Mouse (Mus musculus) left cerebral cortex, postnatal 25 days (tissue): ENCODE data around the gene Cdkal1. TPM values are rescaled to one million over a fixed set of nuclear protein-coding genes. Genes with fewer than 3 reads are reported as not detected.

Experiments used
- DNase-seq, 2 experiments: peaks; one replicate each; pipeline ENCODE4 v3.0.0; 2022; ENCODE audit warnings: low spot score in 2 of 2, mixed read lengths in 1 of 2
- intact Hi-C: fragments of 180-260 bp; cut with DNase I; formaldehyde crosslinking; loops from one replicate; pipeline ENCODE4 v1.15.1; 2025
- total RNA-seq, 2 experiments: library from RNA; stranded (reverse); gene quantifications; 2 replicates each; pipeline ENCODE4 v1.2.3; 2021

Gene Cdkal1
- total RNA-seq, 2 experiments from 2014 or later: 20.0 to 20.1 TPM

DNA sequence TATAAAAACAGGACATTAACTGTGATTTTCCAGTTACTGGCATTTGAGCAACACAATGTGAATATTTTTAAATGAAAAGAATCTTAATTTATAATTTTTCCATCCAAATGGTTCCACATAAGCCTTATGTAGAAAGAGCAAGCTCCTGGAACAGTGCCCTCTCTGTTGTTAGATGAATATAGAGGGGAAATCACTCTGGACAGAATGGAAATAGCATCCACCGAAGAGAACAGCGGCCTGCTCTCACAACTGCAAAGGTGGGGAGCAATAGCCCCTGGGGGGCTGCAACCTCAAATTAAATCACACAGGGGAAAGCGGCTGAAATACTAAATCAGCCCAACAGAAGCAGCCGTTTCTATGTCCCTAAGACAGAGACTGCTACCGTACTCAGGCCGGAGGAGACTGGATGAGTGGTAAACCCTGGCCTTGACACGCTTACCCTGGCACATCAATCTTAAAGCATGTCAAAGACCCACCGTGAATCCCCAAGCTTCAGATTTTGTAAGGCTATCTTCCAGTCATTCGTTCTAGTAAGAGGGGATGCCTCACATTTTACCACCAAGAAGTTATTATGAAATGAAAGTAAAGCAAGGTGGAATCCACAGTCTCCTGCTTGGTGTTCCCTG, 300.2 kb downstream of the Cdkal1 start:
- intact Hi-C loops: no loop called here
- DNase-seq: no peak

DNA sequence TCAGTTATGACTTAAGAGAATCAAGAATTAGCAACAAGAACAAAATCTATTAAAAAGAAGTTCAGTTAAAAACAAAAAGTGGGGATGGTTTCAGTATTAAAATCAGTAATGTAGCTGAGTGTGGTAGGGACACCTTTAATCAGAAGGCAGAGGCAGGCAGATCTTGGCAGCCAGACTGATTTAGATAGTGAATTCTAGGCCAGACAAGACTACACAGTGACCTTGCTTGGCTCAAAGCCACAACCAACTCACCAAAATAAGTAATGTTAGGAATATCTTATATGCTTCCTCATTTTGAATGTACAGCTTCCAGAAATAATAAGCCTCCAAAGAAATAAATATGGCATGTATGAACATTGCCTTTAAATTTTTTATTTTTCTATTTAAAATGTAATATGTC, 301.7 kb downstream of the Cdkal1 start:
- no peak for DNase-seq
- intact Hi-C loops: no loop called here

DNA sequence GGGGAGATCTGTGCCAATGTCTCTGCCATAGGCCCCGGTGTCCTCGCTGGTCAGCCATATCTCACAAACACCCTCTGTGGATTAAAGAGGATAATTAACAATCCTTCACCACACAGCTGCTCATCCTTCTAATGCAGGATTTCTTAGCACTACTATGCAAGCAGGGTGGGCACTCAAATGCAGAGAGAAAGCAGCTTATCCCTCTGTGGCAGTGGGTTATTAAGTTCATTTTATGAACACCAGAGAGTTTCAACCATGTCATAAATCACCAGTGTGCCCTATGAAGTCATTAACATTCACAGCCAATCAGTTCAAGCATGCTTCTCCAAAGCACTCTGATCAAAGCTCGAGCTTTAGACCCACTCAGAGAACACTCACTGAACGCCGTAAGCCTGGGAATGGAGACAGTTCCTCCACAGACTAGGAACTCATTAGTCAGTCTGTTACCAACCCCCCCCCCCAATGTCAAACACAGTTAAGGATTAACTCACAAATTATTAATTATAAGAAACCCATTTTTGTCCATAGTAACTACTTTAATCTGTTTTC, 303.1 kb downstream of the Cdkal1 start:
- no peak for DNase-seq
- intact Hi-C loops: no loop called here

DNA sequence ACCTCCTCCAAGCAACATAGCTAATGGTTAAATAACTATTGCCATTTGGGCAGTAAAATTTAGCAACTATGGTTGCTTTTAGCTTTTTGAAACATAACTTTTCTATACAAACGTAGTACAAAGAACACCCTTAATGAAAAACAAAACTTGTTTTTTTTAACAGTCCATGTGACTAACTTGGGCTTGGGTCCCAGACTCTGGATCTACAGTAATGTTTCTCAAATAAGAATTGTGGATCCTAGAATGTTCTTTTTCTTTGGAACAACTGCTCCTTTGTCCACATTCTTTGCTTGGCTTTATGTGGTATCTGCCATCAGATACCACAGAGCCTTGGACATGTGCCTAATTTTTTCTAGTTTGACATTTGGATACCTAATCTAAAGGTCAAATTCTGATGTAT, 304.6 kb downstream of the Cdkal1 start:
- intact Hi-C loops: no loop called here
- peak in 1 of 2 experiments; percentile 35 for DNase-seq

DNA sequence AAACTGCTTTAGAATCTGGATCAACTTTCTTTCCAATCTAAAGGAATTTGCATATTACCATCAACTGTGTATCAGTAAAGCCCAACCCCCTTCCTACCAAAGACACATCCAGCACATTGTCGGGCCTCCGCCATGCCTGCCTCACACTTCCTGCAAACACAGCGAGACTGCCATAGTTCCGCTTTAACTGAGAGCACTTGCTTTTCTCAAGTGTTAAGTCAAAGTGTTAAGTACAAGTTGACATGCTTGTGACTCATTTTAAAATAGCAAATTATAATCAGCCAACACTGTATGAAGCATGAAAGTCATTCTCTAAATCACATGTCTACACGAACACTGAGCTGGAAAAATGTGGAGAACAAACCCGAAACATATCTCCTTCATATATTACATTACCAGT, 305.3 kb downstream of the Cdkal1 start:
- intact Hi-C loops: no loop called here
- DNase-seq: peak in 1 of 2 experiments; percentile 56

DNA sequence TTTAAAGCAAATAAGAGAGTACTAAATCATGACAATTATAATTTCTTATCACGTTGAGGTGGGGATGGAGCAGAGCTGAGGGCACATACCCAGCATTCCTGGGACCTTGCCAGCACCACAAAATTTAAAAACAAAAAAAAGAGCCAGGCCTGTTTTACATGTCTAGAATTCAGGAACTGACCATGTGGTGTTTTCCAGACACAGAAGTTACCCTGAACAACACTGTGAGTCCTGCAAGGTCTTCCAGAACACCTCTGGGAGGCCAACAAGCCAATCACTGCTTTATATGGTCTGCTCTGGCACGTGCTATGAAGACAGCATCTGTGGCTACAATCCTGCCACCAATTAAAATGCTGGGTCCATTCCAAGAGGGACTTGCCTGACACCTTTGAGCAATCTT, 305.7 kb downstream of the Cdkal1 start:
- intact Hi-C loops: no loop called here
- DNase-seq: no peak

DNA sequence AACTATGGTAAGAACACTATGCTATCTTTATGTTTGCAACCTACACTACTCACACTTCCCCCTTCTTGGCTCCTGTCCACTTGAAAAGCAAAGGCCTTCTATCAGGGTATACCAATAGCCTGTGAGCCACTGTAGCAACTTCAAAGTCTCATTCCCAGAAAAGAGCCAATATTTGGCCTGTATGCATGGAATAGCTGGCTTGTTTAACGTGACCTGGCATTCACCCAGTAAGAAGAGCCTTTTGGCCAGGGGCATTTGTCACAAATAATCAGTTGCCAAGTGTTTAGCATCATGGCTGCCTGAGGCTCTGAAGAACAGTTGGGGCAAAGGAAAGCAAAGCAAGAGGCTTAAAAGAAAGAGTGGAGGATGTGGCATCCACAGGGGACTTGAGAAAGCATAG, 317.6 kb downstream of the Cdkal1 start:
- DNase-seq: no peak
- intact Hi-C loops: no loop called here

DNA sequence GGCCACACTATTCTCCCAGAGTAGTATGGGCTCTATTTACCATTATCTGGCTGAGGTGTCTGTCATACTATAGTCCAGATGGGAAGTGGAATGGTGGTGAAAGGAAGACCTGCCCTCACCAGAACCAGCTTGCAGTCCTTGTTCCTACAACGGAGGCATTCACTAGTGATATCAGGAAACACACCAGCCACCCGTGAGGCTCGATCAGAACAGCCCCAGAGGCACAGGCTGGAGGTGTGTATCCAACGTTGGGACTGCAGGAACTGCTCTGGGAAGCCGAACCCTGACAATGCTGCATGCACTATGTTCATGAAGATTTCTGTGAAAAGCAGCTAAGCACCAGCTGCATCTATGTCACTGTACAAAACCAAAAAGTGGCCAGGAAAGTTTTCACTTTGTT, 321.9 kb downstream of the Cdkal1 start:
- DNase-seq: no peak
- intact Hi-C loops: no loop called here

DNA sequence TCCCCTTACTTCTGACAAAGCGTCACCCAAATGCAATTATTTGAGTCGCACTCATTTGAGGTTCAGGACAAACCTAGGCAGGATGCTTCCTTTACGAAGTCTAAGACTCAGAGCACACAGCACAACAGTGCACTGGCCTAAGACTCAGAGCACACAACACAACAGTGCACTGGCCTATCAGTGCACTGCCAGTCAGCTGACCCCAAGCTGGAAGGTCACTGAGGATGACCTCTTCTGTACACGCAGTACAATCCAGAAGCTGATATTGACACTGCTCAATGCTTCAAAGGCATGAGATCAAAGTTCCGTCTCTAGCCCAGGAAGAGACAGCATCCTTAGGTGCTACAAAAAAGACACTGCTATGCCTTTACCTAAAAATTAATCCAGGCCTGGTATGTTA, 327.1 kb downstream of the Cdkal1 start:
- no peak for DNase-seq

DNA sequence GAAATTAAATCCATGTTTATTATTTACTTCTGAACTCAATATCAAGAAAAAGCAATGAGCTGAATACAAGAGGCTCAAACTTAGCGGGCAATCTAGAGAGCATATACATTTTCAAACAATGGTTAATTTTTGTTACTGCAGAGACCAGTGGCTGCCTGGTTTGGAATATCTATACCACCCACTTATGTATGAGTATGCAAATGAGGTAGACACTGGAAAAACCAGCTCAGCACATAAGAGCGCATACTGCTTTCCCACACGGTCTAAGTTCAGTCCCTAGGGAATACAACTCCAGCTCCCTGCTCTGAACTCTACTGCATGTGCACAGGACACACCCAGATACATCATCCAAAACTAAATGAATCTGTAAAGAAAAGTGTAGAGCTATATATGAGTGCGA, 334.2 kb downstream of the Cdkal1 start:
- intact Hi-C loops: no loop called here
- DNase-seq: no peak

More for the DNA sequence above, 327.1 kb downstream of the Cdkal1 start:
- intact Hi-C loops: no loop called here

DNA sequence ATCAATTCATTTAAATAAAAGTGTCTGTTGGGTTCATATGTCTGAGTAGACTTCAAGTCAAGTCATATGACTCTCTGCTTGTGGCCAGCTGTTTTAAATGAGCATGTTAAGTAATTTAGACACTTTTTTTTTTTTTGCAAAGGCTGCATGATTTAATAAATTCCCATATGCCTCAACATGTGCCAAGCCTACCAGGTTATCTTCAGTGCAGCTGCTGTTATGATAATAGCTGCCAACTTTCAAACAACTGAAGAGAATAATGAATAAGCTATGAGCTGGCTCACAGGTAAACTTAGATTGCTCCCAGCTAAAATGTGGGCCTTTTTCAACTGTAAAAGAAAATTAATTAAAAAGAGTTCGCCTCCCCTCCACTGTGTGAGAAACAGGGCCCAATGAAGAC, 341.4 kb downstream of the Cdkal1 start:
- intact Hi-C loops: no loop called here
- DNase-seq: no peak

DNA sequence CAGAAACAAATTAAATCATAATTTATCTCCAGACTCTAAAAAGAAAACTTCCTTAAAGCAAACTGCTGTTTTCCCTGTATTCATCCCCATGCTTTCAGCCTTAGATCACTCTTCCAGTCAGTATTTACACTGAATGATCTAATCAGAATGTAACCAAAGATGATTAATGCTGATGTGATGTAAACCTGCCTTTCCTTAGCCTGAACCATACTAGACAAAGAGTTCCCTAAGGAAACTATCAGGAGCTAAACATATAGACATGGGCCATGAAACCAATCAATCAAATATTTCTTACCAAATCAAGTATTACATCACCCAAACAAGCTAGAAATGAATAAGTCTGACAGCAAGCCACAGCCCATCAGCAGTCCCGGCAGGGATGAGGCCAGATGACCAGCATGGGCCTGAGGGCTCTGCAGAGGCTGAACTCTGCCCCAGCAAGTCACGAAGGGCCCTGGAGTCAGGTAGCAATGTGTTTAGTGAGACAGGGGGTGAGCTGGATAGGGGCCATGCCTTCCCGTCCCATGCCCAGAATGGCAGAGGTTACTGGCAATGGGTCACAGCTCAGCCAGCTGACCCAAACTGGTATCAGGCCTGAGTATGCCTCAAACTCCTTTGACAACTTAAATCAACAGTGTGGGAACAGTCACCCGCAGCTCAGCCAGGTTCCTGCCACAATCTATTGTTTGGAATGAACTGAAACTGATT, 350.5 kb downstream of the Cdkal1 start:
- intact Hi-C loops: loop anchor here (5.0 kb wide), 1 partner anchor 548 kb away; no protein-coding TSS in a partner anchor
- DNase-seq: no peak

DNA sequence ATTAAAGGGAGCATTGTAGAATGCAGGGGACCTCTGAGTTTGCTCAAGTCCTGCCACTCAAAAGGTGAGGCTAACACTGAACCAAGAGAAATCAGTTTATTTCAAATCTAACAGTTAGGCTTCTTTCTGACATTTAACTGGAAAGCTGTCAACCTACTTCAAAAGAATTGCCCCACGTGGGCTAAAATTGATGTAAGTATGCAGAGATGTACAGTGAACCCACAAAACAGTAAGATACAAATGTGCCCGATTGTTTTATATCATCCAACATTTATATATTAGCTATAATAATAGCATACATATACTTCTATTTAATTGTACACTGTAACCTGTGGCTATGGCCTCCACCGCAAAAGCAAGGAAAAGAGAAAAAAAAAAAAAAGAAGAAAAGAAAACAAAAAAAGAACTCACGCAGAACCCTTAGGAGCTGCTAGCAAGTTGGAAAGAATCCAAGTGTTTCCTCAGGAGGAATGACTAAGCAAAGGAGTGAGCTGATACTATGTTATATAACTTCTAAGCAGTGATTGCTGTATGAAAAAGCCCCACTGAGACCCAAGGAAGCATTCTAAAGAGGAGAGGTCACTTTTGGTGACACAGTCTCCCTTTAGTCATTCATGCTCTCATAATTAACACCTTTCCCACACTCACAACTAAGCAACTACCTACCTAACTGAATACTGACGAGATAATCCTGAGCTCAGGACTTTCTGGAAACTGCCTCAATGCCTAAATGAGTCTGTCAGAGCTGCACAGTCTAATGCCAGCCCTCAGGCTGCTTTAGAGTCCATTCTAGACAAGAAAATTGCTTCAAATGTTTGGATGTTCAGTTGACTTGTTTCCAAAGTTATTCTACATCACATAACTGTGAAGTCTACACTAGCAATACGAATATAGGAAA, 352.1 kb downstream of the Cdkal1 start:
- peak; percentile 41 to 73 for DNase-seq
- intact Hi-C loops: loop anchor here (5.0 kb wide), 1 partner anchor 546 kb away; no protein-coding TSS in a partner anchor

DNA sequence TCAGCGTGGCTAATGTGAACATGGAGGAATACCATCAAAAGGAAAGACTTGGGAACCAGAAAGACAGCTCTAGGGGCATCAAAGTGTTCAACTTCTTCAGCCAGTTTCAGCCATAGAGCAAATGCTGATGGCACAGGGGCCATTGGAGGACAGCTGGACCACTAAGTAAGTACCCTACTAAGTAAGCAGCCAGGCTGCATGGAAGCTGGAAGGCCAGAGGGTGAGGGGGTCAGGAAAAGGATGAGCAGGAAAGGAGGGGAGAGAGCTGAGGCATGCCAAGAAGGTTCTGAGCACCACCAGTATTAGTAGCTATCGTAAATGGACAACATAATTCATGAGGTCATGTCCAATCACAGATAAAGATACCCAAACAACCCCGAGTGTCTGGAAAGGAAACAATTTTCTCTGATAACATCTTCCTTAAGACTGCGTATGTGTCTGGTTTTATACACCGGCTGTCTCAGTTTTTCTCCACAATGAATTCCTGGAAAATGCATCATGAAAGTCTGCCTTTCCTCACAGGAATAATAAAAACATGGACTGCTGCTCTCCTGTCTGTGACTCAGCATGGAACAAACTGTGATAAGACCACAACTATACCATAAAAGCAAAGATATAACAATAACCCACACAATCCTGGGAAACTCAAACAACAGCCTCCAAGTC, 352.9 kb downstream of the Cdkal1 start:
- no peak for DNase-seq
- intact Hi-C loops: loop anchor here (5.0 kb wide), 1 partner anchor 545 kb away; no protein-coding TSS in a partner anchor

DNA sequence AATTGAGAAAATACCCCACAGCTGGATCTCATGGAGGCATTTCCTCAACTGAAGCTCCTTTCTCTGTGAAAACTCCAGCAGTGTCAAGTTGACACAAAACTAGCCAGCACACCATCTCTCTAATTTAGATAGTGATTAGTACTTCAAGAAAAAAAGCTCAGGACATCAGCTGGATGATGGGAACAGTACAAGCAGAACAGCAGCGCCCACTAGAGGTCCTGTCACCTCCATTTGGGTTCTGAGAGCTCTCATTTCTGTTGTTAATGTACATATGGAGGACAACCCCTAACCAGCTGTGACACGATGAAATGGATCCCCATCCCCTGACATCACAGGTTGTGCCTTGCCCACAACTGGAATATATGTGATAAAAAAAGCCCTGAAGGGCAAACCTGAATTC, 354.3 kb downstream of the Cdkal1 start:
- DNase-seq: no peak
- intact Hi-C loops: loop anchor here (5.0 kb wide), 1 partner anchor 544 kb away; no protein-coding TSS in a partner anchor

DNA sequence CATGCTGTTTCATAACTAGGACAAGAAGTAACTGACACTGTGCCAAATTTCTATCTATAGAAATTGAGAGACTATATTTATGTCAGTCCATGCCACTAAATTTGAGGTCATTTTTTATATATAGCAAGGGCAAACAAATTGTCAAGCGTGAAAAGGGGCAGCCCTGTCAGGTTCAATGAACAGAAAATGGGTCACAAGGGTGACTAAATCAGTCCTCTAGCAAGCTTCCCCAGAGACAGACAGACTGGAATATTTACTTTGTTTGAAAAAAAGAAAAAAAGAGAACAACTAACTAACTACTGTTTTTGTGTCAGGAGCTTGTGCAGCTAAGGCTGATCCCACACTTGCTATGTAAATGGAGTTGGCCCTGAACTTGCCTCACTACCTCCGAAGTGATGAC, 355.7 kb downstream of the Cdkal1 start:
- intact Hi-C loops: loop anchor here (5.0 kb wide), 1 partner anchor 542 kb away; no protein-coding TSS in a partner anchor
- DNase-seq: no peak

DNA sequence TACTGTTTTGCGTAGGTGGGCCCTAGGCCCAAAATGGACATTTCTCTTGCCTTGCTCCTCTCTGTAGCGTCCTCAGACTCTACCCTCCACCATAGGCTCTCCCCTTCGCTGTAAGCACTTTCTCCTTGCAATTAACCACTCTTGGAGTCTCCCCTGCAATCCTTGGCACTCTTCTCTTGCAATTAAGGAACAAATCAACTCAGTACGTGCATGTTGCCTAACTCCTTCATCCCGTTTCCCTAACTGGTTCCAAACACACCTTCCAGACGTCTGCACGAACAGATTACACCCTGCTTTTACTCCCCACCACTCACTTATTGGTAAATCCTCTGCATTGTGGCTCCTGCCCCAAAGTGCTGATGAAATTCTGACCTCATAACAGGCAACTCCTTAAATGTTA, 358.2 kb downstream of the Cdkal1 start:
- intact Hi-C loops: no loop called here
- no peak for DNase-seq

DNA sequence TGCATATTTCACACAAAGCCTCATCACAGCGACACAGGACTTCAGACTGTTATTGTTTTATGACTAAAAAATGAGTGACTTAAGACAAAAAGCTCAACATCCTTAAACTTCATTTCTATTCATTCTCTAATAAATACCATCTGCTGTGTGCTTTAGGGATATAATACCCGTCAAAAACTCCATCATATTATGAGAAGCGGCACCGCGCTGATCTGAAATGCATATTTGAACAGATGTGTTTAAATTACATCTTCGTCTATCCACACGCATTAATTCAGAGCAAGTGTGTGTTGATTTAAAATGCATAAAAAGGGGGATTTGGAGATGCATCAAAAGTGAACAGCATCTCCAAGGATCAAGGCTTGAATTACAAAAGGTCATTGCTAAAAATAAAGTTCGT, 365.1 kb downstream of the Cdkal1 start:
- intact Hi-C loops: no loop called here
- no peak for DNase-seq

DNA sequence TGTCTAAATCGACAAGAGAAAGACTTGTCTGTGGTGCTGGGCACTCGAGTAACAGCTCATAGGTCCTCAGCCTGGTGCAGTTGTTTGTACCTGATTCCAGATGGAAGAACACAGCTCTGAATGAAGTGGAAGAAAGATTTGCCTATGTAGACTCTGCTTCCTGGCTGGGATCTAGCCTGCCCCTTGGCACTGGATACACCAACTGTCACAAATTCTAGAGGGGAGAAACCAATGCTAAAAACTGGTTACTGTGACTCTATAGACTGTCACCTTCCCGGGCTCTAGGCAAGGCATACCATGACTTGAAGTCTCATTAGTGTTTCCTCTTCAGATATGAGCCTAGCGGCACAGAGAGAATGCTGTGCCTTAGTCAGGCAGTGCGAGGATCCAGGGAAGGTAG, 366.0 kb downstream of the Cdkal1 start:
- intact Hi-C loops: no loop called here
- DNase-seq: no peak
